Mouse (Mus musculus): ENCODE measurements around the gene Hist1h4c. TPM values are rescaled to one million over a fixed set of nuclear protein-coding genes. Genes with fewer than 3 reads are reported as not detected.

Hist1h4c gene
- total RNA-seq, 2 experiments from 2014 or later: 105 to 116 TPM

DNA sequence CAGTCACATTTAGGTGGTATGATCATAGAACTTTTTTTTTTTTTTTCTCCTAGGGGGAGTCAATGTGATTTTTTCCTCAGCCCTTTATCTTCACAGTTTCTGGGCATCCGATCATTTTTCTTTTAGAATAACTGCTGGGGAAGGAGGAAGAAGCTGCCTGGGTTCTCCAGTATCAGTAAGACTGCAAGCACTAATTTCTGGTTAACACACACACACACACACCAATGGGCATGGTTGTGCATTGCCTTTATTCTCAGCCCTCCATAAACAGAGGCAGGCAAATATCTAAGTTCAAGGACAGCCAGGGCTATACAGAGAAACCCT, 15.7 kb downstream of the Hist1h4c start:
- no peak for DNase-seq
- intact Hi-C loops (cut with DNase I): loop anchor here (5.0 to 10.0 kb wide), 4 partner anchors 52 to 1645 kb away; partner anchors contain the start of genes Abt1, Hist1h1c, Hist1h2ah and Hist1h2bk

DNA sequence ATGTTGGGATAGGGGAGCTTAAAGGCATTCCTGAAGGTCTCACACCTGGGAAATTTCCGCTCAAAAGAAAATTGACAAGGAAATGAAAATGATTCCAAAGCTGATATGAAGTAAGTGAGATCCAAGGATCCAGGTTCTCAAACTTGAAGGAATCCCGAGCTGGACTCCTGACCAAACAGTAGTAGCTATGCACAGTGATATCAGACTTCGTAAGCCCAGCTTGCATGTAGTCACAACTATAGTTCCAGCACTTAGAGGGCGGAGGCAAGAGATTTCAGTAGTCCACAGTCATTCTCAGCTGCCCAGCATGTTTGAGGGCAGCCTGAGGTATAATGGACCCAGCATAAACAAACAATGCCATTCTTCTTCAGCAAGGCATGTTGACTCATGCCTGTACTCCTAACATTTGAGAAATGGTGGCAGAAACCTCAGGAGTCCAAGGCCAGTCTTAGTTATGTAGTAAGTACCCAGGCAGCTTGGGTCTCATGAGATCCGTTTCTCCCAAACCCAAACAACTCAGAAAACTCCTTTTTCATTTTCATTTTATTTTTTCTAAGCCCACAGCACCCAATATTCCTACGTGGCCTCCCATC, 16.2 kb downstream of the Hist1h4c start:
- no peak for DNase-seq
- intact Hi-C loops (cut with DNase I): loop anchor here (5.0 to 10.0 kb wide), 4 partner anchors 53 to 1645 kb away; partner anchors contain the start of genes Abt1, Hist1h1c, Hist1h2ah and Hist1h2bk

- DNase-seq: no peak
- intact Hi-C loops (cut with DNase I): no loop called here
Observed at GRCm38 (mm10) chr13:23662536-23662935, 35.7 kb downstream of the Hist1h4c start.

DNA sequence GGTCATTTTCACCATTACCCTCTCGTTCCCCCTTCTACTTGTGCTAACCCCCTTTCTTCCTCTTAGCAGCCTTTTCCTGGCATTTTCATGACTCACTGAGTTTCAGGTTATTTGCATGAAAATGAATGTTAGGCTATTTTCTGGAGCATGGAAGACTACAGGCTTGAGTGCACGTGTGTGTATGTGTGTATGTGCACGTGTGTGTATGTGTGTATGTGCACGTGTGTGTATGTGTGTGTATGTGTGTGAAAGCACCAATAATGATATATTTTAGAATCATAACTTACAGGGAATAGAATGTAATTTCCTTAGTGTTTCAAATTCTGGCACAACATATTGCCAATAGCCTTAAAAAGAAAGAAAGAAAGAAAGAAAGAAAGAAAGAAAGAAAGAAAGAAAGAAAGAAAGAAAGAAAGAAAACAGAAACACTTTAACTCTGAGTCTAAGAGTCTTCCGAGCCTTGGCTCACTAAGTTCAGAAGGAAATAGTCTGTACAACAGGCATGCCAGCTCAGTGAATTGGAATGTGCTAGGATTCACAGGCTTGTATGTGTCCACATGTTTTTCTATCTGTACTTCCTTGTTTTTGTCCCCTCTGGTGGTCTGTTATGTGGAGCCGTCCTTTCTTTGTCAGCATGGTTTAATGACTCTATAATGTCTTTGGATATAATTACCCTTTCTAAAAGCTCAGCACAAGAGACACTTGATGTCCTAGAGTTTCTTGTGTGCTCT, 38.5 kb downstream of the Hist1h4c start:
- DNase-seq: no peak
- intact Hi-C loops (cut with DNase I): no loop called here

Small RNAs within 50 kb of the gene (microRNA-seq; reads per million reads assigned to microRNA genes)
- gene Gm44314: 0 reads per million in 2 experiments
- 0 reads per million in 2 experiments for gene Gm44350

Other genes starting within 250 kb of the Hist1h4c start
- not detected for gene Btn1a1, start 232.6 kb downstream of the Hist1h4c start, total RNA-seq (2021)
- gene Btn2a2, start 209.6 kb downstream of the Hist1h4c start, total RNA-seq (2021): not detected
- 100 to 1,000 TPM; 743 to 812 TPM for gene Hist1h4h, start 167.4 kb downstream of the Hist1h4c start, total RNA-seq (2021)
- gene Hist1h2af, start 164.5 kb downstream of the Hist1h4c start, total RNA-seq (2021): 100 to 1,000 TPM; 171 to 245 TPM
- gene Hist1h3g, start 163.0 kb downstream of the Hist1h4c start, total RNA-seq (2021): 10 to 100 TPM; 45.9 to 66.2 TPM
- 10 to 100 TPM in 1 of 2 experiments, 1 to 10 TPM in 1; 9.2 to 11.2 TPM for gene Hist1h2bh, start 155.1 kb downstream of the Hist1h4c start, total RNA-seq (2021)
- 10 to 100 TPM; 52.6 to 63.4 TPM for gene Hist1h3f, start 154.4 kb downstream of the Hist1h4c start, total RNA-seq (2021)
- 100 to 1,000 TPM; 308 to 354 TPM for gene Hist1h4f, start 146.8 kb downstream of the Hist1h4c start, total RNA-seq (2021)
- 10 to 100 TPM; 16.9 to 20.1 TPM for gene Hist1h1d, start 145.2 kb downstream of the Hist1h4c start, total RNA-seq (2021)
- 100 to 1,000 TPM; 125 to 161 TPM for gene Hist1h3e, start 136.1 kb downstream of the Hist1h4c start, total RNA-seq (2021)
- 10 to 100 TPM; 38.7 to 42.6 TPM for gene Hist1h2ae, start 127.2 kb downstream of the Hist1h4c start, total RNA-seq (2021)
- 100 to 1,000 TPM; 285 to 300 TPM for gene Hist1h2bg, start 127.1 kb downstream of the Hist1h4c start, total RNA-seq (2021)
- 100 to 1,000 TPM; 116 to 129 TPM for gene Hist1h2bf, start 124.3 kb downstream of the Hist1h4c start, total RNA-seq (2021)
- gene Hist1h2ad, start 124.1 kb downstream of the Hist1h4c start, total RNA-seq (2021): 10 to 100 TPM; 32.3 to 37.7 TPM
- 10 to 100 TPM; 26.2 to 30.6 TPM for gene Hist1h3d, start 122.7 kb downstream of the Hist1h4c start, total RNA-seq (2021)
- gene Hist1h4d, start 116.9 kb downstream of the Hist1h4c start, total RNA-seq (2021): 100 to 1,000 TPM; 167 to 189 TPM
- gene Hist1h2be, start 77.3 kb downstream of the Hist1h4c start, total RNA-seq (2021): 10 to 100 TPM; 18.8 to 19.8 TPM
- gene Hist1h1e, start 75.9 kb downstream of the Hist1h4c start, total RNA-seq (2021): 100 to 1,000 TPM; 138 to 168 TPM
- gene Hist1h2ac, start 14.5 kb downstream of the Hist1h4c start, total RNA-seq (2021): 1 to 10 TPM; 5.1 to 6.2 TPM
- 10 to 100 TPM; 50.8 to 51.3 TPM for gene Hist1h2bc, start 14.3 kb downstream of the Hist1h4c start, total RNA-seq (2021)
- under 1 TPM; 0.29 to 0.67 TPM for gene Hist1h1t, start 2.6 kb downstream of the Hist1h4c start, total RNA-seq (2021)
- 10 to 100 TPM; 26.7 to 32.4 TPM for gene Hfe, start 12.4 kb upstream of the Hist1h4c start, total RNA-seq (2021)
- gene Hist1h1c, start 40.4 kb upstream of the Hist1h4c start, total RNA-seq (2021): 100 to 1,000 TPM; 299 to 383 TPM
- 100 to 1,000 TPM in 1 of 2 experiments, 10 to 100 TPM in 1; 84.0 to 101 TPM for gene Hist1h3c, start 47.1 kb upstream of the Hist1h4c start, total RNA-seq (2021)
- gene Hist1h2bb, start 48.3 kb upstream of the Hist1h4c start, total RNA-seq (2021): 100 to 1,000 TPM; 105 to 106 TPM
- 100 to 1,000 TPM; 166 to 169 TPM for gene Hist1h2ab, start 52.7 kb upstream of the Hist1h4c start, total RNA-seq (2021)
- gene Hist1h3b, start 53.8 kb upstream of the Hist1h4c start, total RNA-seq (2021): 100 to 1,000 TPM; 221 to 266 TPM
- gene Hist1h4b, start 58.6 kb upstream of the Hist1h4c start, total RNA-seq (2021): 100 to 1,000 TPM; 130 to 151 TPM
- 100 to 1,000 TPM; 162 to 177 TPM for gene Hist1h4a, start 62.8 kb upstream of the Hist1h4c start, total RNA-seq (2021)
- gene Hist1h3a, start 63.9 kb upstream of the Hist1h4c start, total RNA-seq (2021): 100 to 1,000 TPM; 160 to 202 TPM
- gene Hist1h1a, start 65.2 kb upstream of the Hist1h4c start, total RNA-seq (2021): 100 to 1,000 TPM; 109 to 127 TPM
- not detected for gene Trim38, start 71.5 kb upstream of the Hist1h4c start, total RNA-seq (2021)
- gene Slc17a2, start 108.5 kb upstream of the Hist1h4c start, total RNA-seq (2021): not detected
- gene Slc17a3, start 141.0 kb upstream of the Hist1h4c start, total RNA-seq (2021): not detected
- not detected for gene Slc17a1, start 169.3 kb upstream of the Hist1h4c start, total RNA-seq (2021)
- not detected for gene Slc17a4, start 216.6 kb upstream of the Hist1h4c start, total RNA-seq (2021)
- not detected for gene Hist1h2ba, start 235.7 kb upstream of the Hist1h4c start, total RNA-seq (2021)
- gene Hist1h2aa, start 236.0 kb upstream of the Hist1h4c start, total RNA-seq (2021): not detected